Mouse (Mus musculus) lung, adult 2 months (tissue): ENCODE data around the gene 1110059E24Rik.

Experiments
- CTCF ChIP-seq: fragments of 200-500 bp; IDR thresholded peaks from 2 replicates; pipeline ENCODE4 v1.5.1; 2011; ENCODE audit warnings: mild to moderate bottlenecking, low read length, control low read depth; ENCODE audit not compliant: insufficient read depth
- POLR2A ChIP-seq: fragments of 200-500 bp; IDR thresholded peaks from 2 replicates; pipeline ENCODE4 v1.6.1; 2011; ENCODE audit warnings: low read depth, mild to moderate bottlenecking, control low read depth, low read length, borderline replicate concordance; ENCODE audit errors: extremely low read depth

DNA sequence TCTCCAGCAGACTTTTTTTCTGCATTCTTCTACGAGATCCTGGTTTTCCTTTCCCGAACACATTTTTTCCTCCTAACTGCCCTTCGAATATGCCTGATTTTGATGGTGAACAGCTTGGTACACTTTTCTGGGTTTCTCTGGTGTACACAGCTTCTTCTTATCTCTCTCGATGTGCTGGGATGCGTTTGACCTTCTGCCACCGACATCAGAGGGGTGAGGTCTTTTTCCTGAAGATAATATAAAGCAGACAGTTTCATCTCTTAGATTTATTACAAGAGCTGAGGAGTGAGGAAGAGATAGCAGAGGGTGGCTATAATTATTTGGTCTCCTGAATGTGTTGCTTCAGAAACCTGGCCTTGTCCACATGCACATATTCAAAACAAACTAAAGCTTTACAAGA, 71.4 kb downstream of the 1110059E24Rik start:
- no peak for TF ChIP-seq CTCF
- TF ChIP-seq POLR2A = no peak
